Mouse (Mus musculus): ENCODE measurements around the gene Ppp2r1a. TPM values are rescaled to one million over a fixed set of nuclear protein-coding genes. Genes with fewer than 3 reads are reported as not detected.

The Ppp2r1a gene
- 275 and 321 TPM in 2 replicates for total RNA-seq (2023)

GRCm38 (mm10) chr17:20944985-20945891 lies at the start of gene Ppp2r1a:
TSS of gene Ppp2r1a (plus strand) at chr17:20945311.

GRCm38 (mm10) chr17:20904991-20905390 lies 40.1 kb upstream of the Ppp2r1a start, which contains the start of gene Vmn1r231:
TSS of gene Vmn1r231 (minus strand) at chr17:20905091.

GRCm38 (mm10) chr17:20919614-20920013 lies 25.5 kb upstream of the Ppp2r1a start, which contains the start of gene Vmn1r232:
TSS of gene Vmn1r232 (minus strand) at chr17:20919714.

GRCm38 (mm10) chr17:20996364-20996763 lies 51.3 kb downstream of the Ppp2r1a start, which contains the start of gene Vmn1r233:
TSS of gene Vmn1r233 (minus strand) at chr17:20996464.

GRCm38 (mm10) chr17:21008382-21009331 lies 63.5 kb downstream of the Ppp2r1a start, which contains the start of gene Zfp160:
TSS of gene Zfp160 (plus strand) at chr17:21008903.

Other genes with a start within 250 kb of the Ppp2r1a start
- gene Vmn1r227, start 215.5 kb upstream of the Ppp2r1a start, total RNA-seq (2023): not detected in 2 replicates
- not detected in 2 replicates for gene Vmn1r228, start 159.2 kb upstream of the Ppp2r1a start, total RNA-seq (2023)
- gene Vmn1r229, start 133.8 kb upstream of the Ppp2r1a start, total RNA-seq (2023): not detected in 2 replicates
- not detected in 2 replicates for gene Vmn1r230, start 104.9 kb upstream of the Ppp2r1a start, total RNA-seq (2023)
- gene Vmn1r231, start 40.2 kb upstream of the Ppp2r1a start, total RNA-seq (2023): not detected in 2 replicates
- not detected in 2 replicates for gene Vmn1r232, start 25.6 kb upstream of the Ppp2r1a start, total RNA-seq (2023)
- not detected in 2 replicates for gene Vmn1r233, start 51.2 kb downstream of the Ppp2r1a start, total RNA-seq (2023)
- gene Zfp160, start 63.6 kb downstream of the Ppp2r1a start, total RNA-seq (2023): 4.0 and 5.6 TPM in 2 replicates

Measured in neutrophil, adult 65 days (primary cell).